Mouse (Mus musculus) forelimb bud, embryonic 11.5 days (tissue): Measurements from ENCODE around the gene Mtnr1b.

ENCODE experiments used
- DNase-seq: peaks from one replicate; pipeline ENCODE4 v3.0.0-alpha.2; 2012; ENCODE audit warnings: low read depth, low spot score

The Mtnr1b gene

GRCm38 (mm10) chr9:15802413-15803027 is 71.8 kb downstream of the Mtnr1b start:
- no peak for DNase-seq

GRCm38 (mm10) chr9:15800402-15800801 is 74.0 kb downstream of the Mtnr1b start:
- no peak for DNase-seq

- no peak for DNase-seq
Observed at GRCm38 (mm10) chr9:15794408-15794807, 79.9 kb downstream of the Mtnr1b start.

GRCm38 (mm10) chr9:15792076-15792475 is 82.3 kb downstream of the Mtnr1b start:
- DNase-seq = no peak

- DNase-seq = no peak
Observed at GRCm38 (mm10) chr9:15786610-15787009, 87.7 kb downstream of the Mtnr1b start.

GRCm38 (mm10) chr9:15786192-15786591 is 88.2 kb downstream of the Mtnr1b start:
- no peak for DNase-seq

GRCm38 (mm10) chr9:15781936-15782335 is 92.4 kb downstream of the Mtnr1b start:
- no peak for DNase-seq

- DNase-seq = peak; percentile 67
Observed at GRCm38 (mm10) chr9:15774911-15775310, 99.4 kb downstream of the Mtnr1b start.
